9 mouse cellular contexts compared by ENCODE assay signal in the genomic region with DNA sequence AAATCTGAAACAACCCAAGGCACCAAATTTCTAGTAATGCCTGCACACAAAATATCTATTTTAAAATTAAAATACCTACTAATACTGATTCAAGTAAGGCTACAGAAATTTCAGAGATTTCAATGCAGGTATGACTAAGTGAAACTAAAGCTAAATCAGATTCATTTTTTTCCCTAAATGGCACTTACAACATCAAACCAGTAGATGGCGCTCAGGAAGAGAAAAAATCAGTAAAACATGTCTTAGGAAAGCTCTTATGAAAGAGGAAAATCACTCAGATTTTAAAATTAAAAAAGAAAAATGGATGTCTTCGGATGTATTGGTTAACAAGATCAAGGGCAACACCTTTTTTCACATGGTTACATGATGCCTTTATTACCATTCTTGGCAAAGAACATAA.
DNase-seq lines count a peak whose midpoint lies in the region; TF ChIP-seq lines count a peak whose summit lies in the region.
"Had no signal": no experiment of that assay in that cellular context is flagged by ENCODE, and none has a peak within 500 bp of the region (broad histone marks: within the 10 kb centered on the region; RNA-seq: fewer than 3 reads in every experiment).

No protein-coding gene starts in this region.

- peak in 1 of 2 experiments; percentile 2 for DNase-seq in cerebellum, adult 2 months
- no peak for DNase-seq in cerebellum, postnatal 4 days (ENCODE audit: low spot score in 2 of 2)
- peak; percentile 15 for DNase-seq in left cerebral cortex, adult 11 months (ENCODE audit: low spot score)
- no peak for DNase-seq in left cerebral cortex, postnatal 4 days
- peak; percentile 76 for DNase-seq in adipocyte (ENCODE audit: low spot score)
- peak; percentile 63 for DNase-seq in lung, postnatal 25 days (ENCODE audit: low spot score)
- DNase-seq in urinary bladder, postnatal 10 days (ENCODE audit: low spot score), result no peak
- DNase-seq in right cerebral cortex, postnatal 36 days (ENCODE audit: low spot score in 2 of 2), result no peak

- no peaks in the 10 kb centered on the region for H3K4me1 ChIP-seq in cerebellum, adult 2 months (ENCODE audit: control insufficient read depth, insufficient read depth, low read length)
- H3K4me1 ChIP-seq: lung, embryonic 15.5 days had no signal

- TF ChIP-seq POLR2A in cerebellum, adult 2 months (IDR thresholded peaks at IDR 0.05; ENCODE audit: borderline replicate concordance, insufficient read depth, low read length), result no peak

- under 1% methylated on average over 2 of the region's 2 CpGs for WGBS in cerebellum, adult 2 months

- TF ChIP-seq CTCF in cerebellum, adult 2 months (IDR thresholded peaks at IDR 0.05; ENCODE audit: borderline replicate concordance, insufficient read depth, low read depth, low read length), result peak; percentile 29; the same call in 1 of the 2 replicates

- no peaks in the 10 kb centered on the region for H3K27me3 ChIP-seq in cerebellum, adult 2 months (ENCODE audit: control insufficient read depth, insufficient read depth, low read length)
- H3K27me3 ChIP-seq: lung, embryonic 15.5 days had no signal

- H3K27ac ChIP-seq in cerebellum, adult 2 months (ENCODE audit: insufficient read depth, low read length), result no peak overlapping the region
- H3K27ac ChIP-seq: lung, embryonic 15.5 days had no signal

- intact Hi-C loops in left cerebral cortex, postnatal 4 days (cut with DNase I), result loop anchor here (10.0 kb wide), 1 partner anchor 629 kb away; no protein-coding TSS in a partner anchor

- no peak overlapping the region for H3K4me3 ChIP-seq in cerebellum, adult 2 months (replicated peaks; ENCODE audit: insufficient read depth, low read depth, low read length)
- H3K4me3 ChIP-seq: lung, embryonic 15.5 days had no signal

Comparison
In these comparisons a context has a peak if more than half of its experiments do, and no peak if none do; other contexts are left out.
1. DNase-seq: peak in left cerebral cortex, adult 11 months (single experiment), adipocyte (single experiment) and lung, postnatal 25 days (single experiment); none in cerebellum, postnatal 4 days (0 of 2), left cerebral cortex, postnatal 4 days (single experiment), urinary bladder, postnatal 10 days (single experiment) and right cerebral cortex, postnatal 36 days (0 of 2).